Mouse (Mus musculus) kidney, adult 10 weeks (tissue): ENCODE measurements around the gene Olfr718-ps1. TPM values are rescaled to one million over a fixed set of nuclear protein-coding genes. Genes with fewer than 3 reads are reported as not detected.

Experiments used
- polyA plus RNA-seq: library from polyadenylated mRNA; stranded (reverse); fragments of 350-450 nt; fragmentation: Illumina TruSeq; extraction: RNeasy Lipid Tissue Mini Kit (QIAGEN cat#74804); gene quantifications from one replicate; pipeline ENCODE4 v1.2.3, GENCODE M21; 2014; ENCODE audit warnings: low read depth, low replicate concordance

Gene Olfr718-ps1
- polyA plus RNA-seq, result not detected

GRCm38 (mm10) chr5:143147481-143147880 is at the start of gene Olfr718-ps1:
TSS of gene Olfr718-ps1 (minus strand) at chr5:143147581.

GRCm38 (mm10) chr5:143180255-143181076 is 33.1 kb upstream of the Olfr718-ps1 start, which contains the start of the genes Rbak and Spdye4b:
TSS of gene Rbak (minus strand) at chr5:143180775.
TSS of gene Spdye4b (plus strand) at chr5:143181017.

GRCm38 (mm10) chr5:143112281-143113246 is 34.8 kb downstream of the Olfr718-ps1 start, which contains the start of gene Rnf216:
TSS of gene Rnf216 (minus strand) at chr5:143112994.

Other genes starting within 250 kb of the Olfr718-ps1 start
- 711 TPM for gene Actb, start 240.8 kb downstream of the Olfr718-ps1 start, polyA plus RNA-seq
- gene Fscn1, start 187.2 kb downstream of the Olfr718-ps1 start, polyA plus RNA-seq, result not detected
- 31.1 TPM for gene Rnf216, start 34.6 kb downstream of the Olfr718-ps1 start, polyA plus RNA-seq
- 6.1 TPM for gene Rbak, start 33.2 kb upstream of the Olfr718-ps1 start, polyA plus RNA-seq
- not detected for gene Spdye4b, start 33.4 kb upstream of the Olfr718-ps1 start, polyA plus RNA-seq
- not detected for gene Spdye4a, start 79.3 kb upstream of the Olfr718-ps1 start, polyA plus RNA-seq
- gene Zfp12, start 87.6 kb upstream of the Olfr718-ps1 start, polyA plus RNA-seq, result 8.0 TPM
- gene Zfp316, start 122.4 kb upstream of the Olfr718-ps1 start, polyA plus RNA-seq, result 1.0 TPM
- gene Zfp853, start 146.0 kb upstream of the Olfr718-ps1 start, polyA plus RNA-seq, result not detected
- gene E130309D02Rik, start 167.8 kb upstream of the Olfr718-ps1 start, polyA plus RNA-seq, result 0.89 TPM
- 10.8 TPM for gene Zdhhc4, start 181.7 kb upstream of the Olfr718-ps1 start, polyA plus RNA-seq
- gene Grid2ip, start 209.8 kb upstream of the Olfr718-ps1 start, polyA plus RNA-seq, result not detected